ENCODE assay signal across 9 mouse cellular contexts in genomic region chr1:124718065-124718464, GRCm38 (mm10).
DNase-seq lines count a peak whose midpoint lies in the region; TF ChIP-seq lines count a peak whose summit lies in the region.
"Had no signal": no experiment of that assay in that cellular context is flagged by ENCODE, and none has a peak within 500 bp of the region (broad histone marks: within the 10 kb centered on the region; RNA-seq: fewer than 3 reads in every experiment).

No protein-coding gene starts in this region.

- DNase-seq in heart, postnatal 14 days, result peak; percentile 25 to 46
- DNase-seq in heart, postnatal 25 days (ENCODE audit: low spot score), result no peak
- peak; percentile 72 for DNase-seq in adrenal gland, postnatal 25 days
- DNase-seq in embryo, embryonic 9.5 days (ENCODE audit: extremely low spot score), result peak; percentile 47
- DNase-seq in kidney, adult 2 months, result peak; percentile 46
- peak; percentile 64 to 83 for DNase-seq in left cerebral cortex, postnatal 25 days (ENCODE audit: low spot score in 2 of 2)
- DNase-seq in urinary bladder, postnatal 25 days (ENCODE audit: low spot score), result peak; percentile 57

- H3K27me3 ChIP-seq in kidney, adult 2 months (replicated peaks; ENCODE audit: control insufficient read depth, insufficient read depth, low read length), result no peaks in the 10 kb centered on the region

- intact Hi-C loops in heart, postnatal 14 days (cut with DNase I), result loop anchor here (5.0 kb wide), 1 partner anchor 654 kb away; no protein-coding TSS in a partner anchor
- intact Hi-C loops in heart, postnatal 25 days (cut with DNase I), result no loop called here
- intact Hi-C loops in left cerebral cortex, postnatal 25 days (cut with DNase I), result loop anchor here (2.0 to 10.0 kb wide), 3 partner anchors 517 to 857 kb away; no protein-coding TSS in a partner anchor

- no peak for TF ChIP-seq POLR2A in kidney, adult 2 months (IDR thresholded peaks at IDR 0.05; ENCODE audit: low read depth, low read length)
- no peak for TF ChIP-seq POLR2A in olfactory bulb, adult 2 months (IDR thresholded peaks at IDR 0.05; ENCODE audit: insufficient read depth, low read depth, low read length)

- 0% methylated on average over 1 of the region's 1 CpGs for WGBS in kidney, adult 2 months
- 0% methylated on average over 1 of the region's 1 CpGs for WGBS in olfactory bulb, adult 2 months

- no peak overlapping the region for H3K27ac ChIP-seq in kidney, adult 2 months (ENCODE audit: insufficient read depth, low read depth, low read length)
- H3K27ac ChIP-seq in olfactory bulb, adult 2 months (ENCODE audit: insufficient read depth, low read depth, low read length), result no peak overlapping the region
- H3K27ac ChIP-seq: macrophage had no signal

- no peak overlapping the region for H3K4me3 ChIP-seq in kidney, adult 2 months (ENCODE audit: insufficient read depth, low read depth, low read length)
- no peak overlapping the region for H3K4me3 ChIP-seq in olfactory bulb, adult 2 months (ENCODE audit: insufficient read depth, low read depth, low read length)

- TF ChIP-seq CTCF in kidney, adult 2 months (conservative IDR thresholded peaks at IDR 0.05; ENCODE audit: insufficient read depth, insufficient read length, low read depth, low read length), result peak; percentile 66
- 0 out of 2 replicates have a peak, but pooled peaks have one; percentile 24 for TF ChIP-seq CTCF in olfactory bulb, adult 2 months (IDR thresholded peaks at IDR 0.05; ENCODE audit: insufficient read depth, low read depth, low read length)

- H3K4me1 ChIP-seq in kidney, adult 2 months (ENCODE audit: control insufficient read depth, insufficient read depth, low read length), result no peaks in the 10 kb centered on the region
- no peaks in the 10 kb centered on the region for H3K4me1 ChIP-seq in olfactory bulb, adult 2 months (ENCODE audit: control insufficient read depth, insufficient read depth, low read length)

- H3K36me3 ChIP-seq in kidney, adult 2 months (ENCODE audit: control insufficient read depth, insufficient read depth, low read length), result no peaks in the 10 kb centered on the region
